Mouse (Mus musculus): ENCODE data around the gene Rgl1. TPM values are rescaled to one million over a fixed set of nuclear protein-coding genes. Genes with fewer than 3 reads are reported as not detected.

Rgl1 gene
- polyA plus RNA-seq, 1 experiment from 2014 or later, result 47.1 TPM

GRCm38 (mm10) chr1:152573470-152574059 lies 192.6 kb downstream of the Rgl1 start:
- Histone ChIP-seq H3K4me1 (peaks cover 69% of the 10 kb centered on the region), H3K4me3 (no peak overlapping the region), H3K27me3 (no peaks in the 10 kb centered on the region), H3K27ac (no peak overlapping the region), H3K9ac (no peak overlapping the region), H3K4me2 (no peak overlapping the region), H3K36me3 (no peaks in the 10 kb centered on the region), H3K9me3 (no peaks in the 10 kb centered on the region)
- 56% methylated on average over 8 of the region's 8 CpGs for WGBS
- no peak for ATAC-seq (ENCODE audit: borderline replicate concordance, extremely low read depth, low FRiP score, low TSS enrichment)

- Histone ChIP-seq H3K9ac (no peak overlapping the region), H3K27me3 (no peaks in the 10 kb centered on the region), H3K4me3 (no peak overlapping the region), H3K4me1 (peaks cover 64% of the 10 kb centered on the region), H3K36me3 (no peaks in the 10 kb centered on the region), H3K27ac (peak overlapping the region; percentile 22; the same call in 1 of the 2 replicates), H3K4me2 (no peak overlapping the region), H3K9me3 (no peaks in the 10 kb centered on the region)
- WGBS, result 29% methylated on average over 7 of the region's 7 CpGs
- ATAC-seq (ENCODE audit: borderline replicate concordance, extremely low read depth, low FRiP score, low TSS enrichment), result no peak
Observed at GRCm38 (mm10) chr1:152572755-152573469, 193.2 kb downstream of the Rgl1 start.

GRCm38 (mm10) chr1:152571340-152571739 lies 194.8 kb downstream of the Rgl1 start:
- ATAC-seq (ENCODE audit: borderline replicate concordance, extremely low read depth, low FRiP score, low TSS enrichment), result no peak

GRCm38 (mm10) chr1:152570681-152571080 lies 195.5 kb downstream of the Rgl1 start:
- H3K27ac ChIP-seq, result no peak overlapping the region

More at GRCm38 (mm10) chr1:152571340-152571739, 194.8 kb downstream of the Rgl1 start:
- H3K9me3 ChIP-seq, result no peaks in the 10 kb centered on the region
- H3K9ac ChIP-seq, result no peak overlapping the region
- H3K4me1 ChIP-seq, result peaks cover 60% of the 10 kb centered on the region
- H3K4me3 ChIP-seq, result no peak overlapping the region
- no peak overlapping the region for H3K27ac ChIP-seq
- H3K27me3 ChIP-seq, result no peaks in the 10 kb centered on the region
- H3K4me2 ChIP-seq, result no peak overlapping the region
- H3K36me3 ChIP-seq, result no peaks in the 10 kb centered on the region
- WGBS, result 70% methylated on average over 14 of the region's 14 CpGs

GRCm38 (mm10) chr1:152563282-152563681 lies 202.9 kb downstream of the Rgl1 start:
- no peaks in the 10 kb centered on the region for H3K9me3 ChIP-seq
- H3K36me3 ChIP-seq, result no peaks in the 10 kb centered on the region
- H3K27ac ChIP-seq, result no peak overlapping the region
- H3K27me3 ChIP-seq, result no peaks in the 10 kb centered on the region
- ATAC-seq (ENCODE audit: borderline replicate concordance, extremely low read depth, low FRiP score, low TSS enrichment), result no peak
- H3K9ac ChIP-seq, result no peak overlapping the region
- no peak overlapping the region for H3K4me3 ChIP-seq
- H3K4me1 ChIP-seq, result peaks cover 15% of the 10 kb centered on the region
- WGBS, result 77% methylated on average over 5 of the region's 5 CpGs
- H3K4me2 ChIP-seq, result no peak overlapping the region

More at GRCm38 (mm10) chr1:152570681-152571080, 195.5 kb downstream of the Rgl1 start:
- peaks cover 56% of the 10 kb centered on the region for H3K4me1 ChIP-seq
- 49% methylated on average over 9 of the region's 9 CpGs for WGBS
- no peaks in the 10 kb centered on the region for H3K27me3 ChIP-seq
- H3K9ac ChIP-seq, result no peak overlapping the region
- H3K4me2 ChIP-seq, result no peak overlapping the region
- no peaks in the 10 kb centered on the region for H3K9me3 ChIP-seq
- no peak overlapping the region for H3K4me3 ChIP-seq
- no peaks in the 10 kb centered on the region for H3K36me3 ChIP-seq
- ATAC-seq (ENCODE audit: borderline replicate concordance, extremely low read depth, low FRiP score, low TSS enrichment), result peak; percentile 84

- Histone ChIP-seq H3K4me2 (no peak overlapping the region), H3K9me3 (no peaks in the 10 kb centered on the region), H3K4me3 (no peak overlapping the region), H3K36me3 (no peaks in the 10 kb centered on the region), H3K4me1 (peaks cover 15% of the 10 kb centered on the region), H3K27ac (no peak overlapping the region), H3K27me3 (no peaks in the 10 kb centered on the region), H3K9ac (no peak overlapping the region)
- WGBS, result 66% methylated on average over 6 of the region's 6 CpGs
- ATAC-seq (ENCODE audit: borderline replicate concordance, extremely low read depth, low FRiP score, low TSS enrichment), result no peak
Observed at GRCm38 (mm10) chr1:152562877-152563276, 203.3 kb downstream of the Rgl1 start.

- Histone ChIP-seq H3K36me3 (no peaks in the 10 kb centered on the region), H3K9ac (no peak overlapping the region), H3K4me2 (no peak overlapping the region), H3K4me3 (no peak overlapping the region), H3K27me3 (no peaks in the 10 kb centered on the region), H3K4me1 (peaks cover 27% of the 10 kb centered on the region), H3K27ac (peak overlapping the region; percentile 16; the same call in 1 of the 2 replicates), H3K9me3 (no peaks in the 10 kb centered on the region)
- 38% methylated on average over 5 of the region's 5 CpGs for WGBS
- no peak for ATAC-seq (ENCODE audit: borderline replicate concordance, extremely low read depth, low FRiP score, low TSS enrichment)
Observed at GRCm38 (mm10) chr1:152560477-152560876, 205.7 kb downstream of the Rgl1 start.

GRCm38 (mm10) chr1:152556576-152557281 lies 209.4 kb downstream of the Rgl1 start:
- peak overlapping the region; percentile 93 for H3K27ac ChIP-seq
- H3K36me3 ChIP-seq, result no peaks in the 10 kb centered on the region; the same call in 1 of the 2 replicates
- 38% methylated on average over 14 of the region's 14 CpGs for WGBS
- H3K4me3 ChIP-seq, result no peak overlapping the region
- ATAC-seq (ENCODE audit: borderline replicate concordance, extremely low read depth, low FRiP score, low TSS enrichment), result peak; percentile 44; the same call in 1 of the 2 replicates
- H3K4me1 ChIP-seq, result peaks cover 28% of the 10 kb centered on the region
- H3K9me3 ChIP-seq, result no peaks in the 10 kb centered on the region
- H3K9ac ChIP-seq, result no peak overlapping the region
- 0 out of 2 replicates have a peak overlapping the region, but pooled peaks have one; percentile 12 for H3K4me2 ChIP-seq
- no peaks in the 10 kb centered on the region for H3K27me3 ChIP-seq

GRCm38 (mm10) chr1:152555944-152556573 lies 210.1 kb downstream of the Rgl1 start:
- H3K9ac ChIP-seq, result 0 out of 2 replicates have a peak overlapping the region, but pooled peaks have one; percentile 0
- H3K4me2 ChIP-seq, result 0 out of 2 replicates have a peak overlapping the region, but pooled peaks have one; percentile 12
- H3K27ac ChIP-seq, result peak overlapping the region; percentile 93
- H3K9me3 ChIP-seq, result no peaks in the 10 kb centered on the region
- H3K4me1 ChIP-seq, result peaks cover 31% of the 10 kb centered on the region
- no peaks in the 10 kb centered on the region for H3K27me3 ChIP-seq
- no peak overlapping the region for H3K4me3 ChIP-seq
- no peaks in the 10 kb centered on the region; the same call in 1 of the 2 replicates for H3K36me3 ChIP-seq
- WGBS, result 5% methylated on average over 7 of the region's 7 CpGs
- peak; percentile 89 for ATAC-seq (ENCODE audit: borderline replicate concordance, extremely low read depth, low FRiP score, low TSS enrichment)

GRCm38 (mm10) chr1:152553912-152554547 lies 212.1 kb downstream of the Rgl1 start:
- no peak overlapping the region for H3K4me3 ChIP-seq
- H3K27ac ChIP-seq, result no peak overlapping the region
- no peak overlapping the region for H3K9ac ChIP-seq
- no peak for ATAC-seq (ENCODE audit: borderline replicate concordance, extremely low read depth, low FRiP score, low TSS enrichment)
- H3K36me3 ChIP-seq, result no peaks in the 10 kb centered on the region; the same call in 1 of the 2 replicates
- H3K9me3 ChIP-seq, result no peaks in the 10 kb centered on the region
- H3K4me1 ChIP-seq, result peaks cover 42% of the 10 kb centered on the region
- H3K27me3 ChIP-seq, result no peaks in the 10 kb centered on the region
- no peak overlapping the region for H3K4me2 ChIP-seq
- WGBS, result 82% methylated on average over 15 of the region's 15 CpGs

GRCm38 (mm10) chr1:152550973-152551372 lies 215.2 kb downstream of the Rgl1 start:
- H3K4me2 ChIP-seq, result no peak overlapping the region
- H3K27ac ChIP-seq, result peak overlapping the region; percentile 62
- no peaks in the 10 kb centered on the region for H3K27me3 ChIP-seq
- H3K9ac ChIP-seq, result no peak overlapping the region
- H3K9me3 ChIP-seq, result no peaks in the 10 kb centered on the region
- H3K36me3 ChIP-seq, result peaks cover 11% of the 10 kb centered on the region; the same call in 1 of the 2 replicates
- 47% methylated on average over 3 of the region's 3 CpGs for WGBS
- peaks cover 33% of the 10 kb centered on the region for H3K4me1 ChIP-seq
- H3K4me3 ChIP-seq, result no peak overlapping the region
- ATAC-seq (ENCODE audit: borderline replicate concordance, extremely low read depth, low FRiP score, low TSS enrichment), result no peak

Measured in lung, embryonic 15.5 days (tissue).